Mouse (Mus musculus) urinary bladder, postnatal 36 days (tissue): Measurements from ENCODE around the gene Cnga4.
"Not testable (repeated sequence)": the region's sequence is repeated elsewhere in the genome, so short reads cannot be mapped to it uniquely, and the experiment has no call there.

Experiments used
- DNase-seq, 2 experiments: peaks; one replicate each; pipeline ENCODE4 v3.0.0; 2022; ENCODE audit warnings: low spot score in 2 of 2, mixed read lengths in 1 of 2

Gene Cnga4

DNA sequence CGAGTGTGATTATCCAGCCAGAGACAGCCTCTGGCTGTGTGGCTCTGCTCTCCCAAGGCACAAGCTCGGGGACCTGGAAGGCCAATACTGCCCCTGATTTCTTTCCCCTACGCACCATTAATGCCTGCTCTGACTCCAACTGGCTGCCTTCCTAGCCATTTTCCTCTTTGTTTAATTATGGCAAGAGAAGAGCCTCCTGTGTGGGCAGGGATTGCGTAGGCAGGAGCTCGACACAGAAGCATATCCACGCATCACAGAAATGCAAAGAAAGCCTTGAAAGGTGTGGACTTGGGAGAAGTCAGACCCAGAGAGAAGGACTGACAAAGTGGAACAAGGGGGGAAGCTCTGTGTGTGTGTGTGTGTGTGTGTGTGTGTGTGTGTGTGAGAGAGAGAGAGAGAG, 10.0 kb downstream of the Cnga4 start:
- no peak for DNase-seq

- DNase-seq: no peak
Observed at GRCm38 (mm10) chr7:105416529-105416928, 12.2 kb downstream of the Cnga4 start.

DNA sequence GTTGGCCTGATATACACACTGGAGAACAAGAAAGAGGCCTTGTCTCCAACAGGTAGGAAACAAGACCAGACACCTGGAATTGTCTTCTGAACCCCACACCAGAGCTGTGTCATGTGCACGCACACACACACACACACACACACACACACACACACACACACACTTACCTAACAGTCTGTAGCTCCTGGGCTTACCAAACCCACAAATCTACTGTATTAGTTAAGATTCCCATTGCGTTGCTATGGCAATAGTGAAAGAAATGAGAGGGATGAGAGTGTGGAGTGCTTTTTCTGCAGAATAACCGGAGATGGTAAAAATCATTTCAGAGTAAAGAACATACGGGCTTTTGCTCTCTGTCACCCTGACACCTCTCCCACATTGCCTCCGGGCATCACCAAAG, 13.7 kb downstream of the Cnga4 start:
- no peak for DNase-seq

DNA sequence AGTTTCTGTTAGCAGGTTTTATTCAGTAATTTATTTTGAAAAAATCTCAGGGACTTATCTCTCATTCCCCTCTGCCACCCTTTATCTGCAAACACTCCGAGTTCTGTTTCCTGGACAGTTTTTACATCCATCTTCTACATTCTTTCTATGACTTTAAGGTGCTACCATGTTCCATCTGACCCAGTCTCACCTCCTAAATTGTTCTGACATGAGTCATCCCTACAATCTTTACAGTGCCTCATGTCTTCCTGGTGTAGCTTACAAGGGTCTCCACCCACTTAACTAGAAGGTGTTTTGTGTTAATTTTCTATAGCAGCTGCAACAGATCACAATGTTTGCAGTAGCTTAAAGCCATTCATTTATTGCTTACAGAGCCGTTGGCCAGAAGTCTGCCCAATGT, 16.5 kb downstream of the Cnga4 start:
- no peak for DNase-seq

GRCm38 (mm10) chr7:105424368-105424767, 20.0 kb downstream of the Cnga4 start:
- no peak for DNase-seq

- DNase-seq: no peak
Observed at GRCm38 (mm10) chr7:105425424-105426043, 21.2 kb downstream of the Cnga4 start, which contains the start of gene Cckbr. TSS of gene Cckbr (plus strand) at chr7:105425731.

DNA sequence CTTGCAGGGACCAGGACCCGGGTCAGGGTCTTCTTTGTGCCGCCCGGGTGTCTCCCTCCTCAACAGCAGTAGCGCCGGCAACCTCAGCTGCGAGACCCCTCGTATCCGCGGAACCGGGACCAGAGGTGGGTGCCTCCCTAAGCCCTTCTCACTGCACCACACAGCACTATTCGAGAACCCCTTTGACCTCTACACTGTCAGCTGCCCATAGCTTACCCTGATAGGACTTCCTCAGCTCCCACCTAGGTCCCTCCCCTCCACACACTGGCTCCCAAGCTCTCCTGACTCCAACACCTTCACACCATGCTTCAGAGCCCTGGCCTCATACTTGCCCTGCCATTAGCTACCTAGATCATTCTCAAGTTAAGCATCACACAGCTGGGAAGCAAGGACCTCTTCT, 21.7 kb downstream of the Cnga4 start:
- no peak for DNase-seq

- DNase-seq: no peak
Observed at GRCm38 (mm10) chr7:105432058-105432457, 27.7 kb downstream of the Cnga4 start.

- no peak for DNase-seq
Observed at GRCm38 (mm10) chr7:105433859-105434258, 29.5 kb downstream of the Cnga4 start.

GRCm38 (mm10) chr7:105434798-105435197, 30.4 kb downstream of the Cnga4 start:
- no peak for DNase-seq

GRCm38 (mm10) chr7:105437979-105438772, 33.8 kb downstream of the Cnga4 start:
- no peak for DNase-seq

- DNase-seq: no peak
Observed at GRCm38 (mm10) chr7:105441426-105441825, 37.1 kb downstream of the Cnga4 start.

DNA sequence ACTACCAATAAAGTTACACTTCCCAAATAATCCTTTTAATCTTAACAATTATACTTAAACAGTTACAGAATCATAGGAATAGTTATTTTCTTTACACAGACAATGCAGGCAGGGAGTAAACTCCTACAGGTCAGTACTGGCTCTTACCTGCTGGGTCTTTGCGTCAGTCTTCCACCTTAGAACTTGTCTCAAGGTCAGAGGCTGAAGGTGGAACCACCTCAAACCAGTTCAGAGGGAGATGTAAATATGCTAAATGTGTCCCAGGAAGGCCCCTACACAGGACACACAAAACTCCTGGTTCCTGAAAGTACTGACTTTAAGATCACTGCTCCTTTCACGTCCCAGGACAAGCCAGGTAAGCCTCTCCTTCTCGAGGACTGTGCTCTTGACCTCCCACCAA, 40.7 kb downstream of the Cnga4 start:
- DNase-seq: no peak

GRCm38 (mm10) chr7:105453345-105453744, 49.0 kb downstream of the Cnga4 start:
- DNase-seq: not testable (repeated sequence)
